Mouse (Mus musculus): ENCODE data around the gene Xrcc1. TPM values are rescaled to one million over a fixed set of nuclear protein-coding genes. Genes with fewer than 3 reads are reported as not detected.

Xrcc1 gene
- polyA plus RNA-seq, 1 experiment from 2014 or later = 71.7 TPM

DNA sequence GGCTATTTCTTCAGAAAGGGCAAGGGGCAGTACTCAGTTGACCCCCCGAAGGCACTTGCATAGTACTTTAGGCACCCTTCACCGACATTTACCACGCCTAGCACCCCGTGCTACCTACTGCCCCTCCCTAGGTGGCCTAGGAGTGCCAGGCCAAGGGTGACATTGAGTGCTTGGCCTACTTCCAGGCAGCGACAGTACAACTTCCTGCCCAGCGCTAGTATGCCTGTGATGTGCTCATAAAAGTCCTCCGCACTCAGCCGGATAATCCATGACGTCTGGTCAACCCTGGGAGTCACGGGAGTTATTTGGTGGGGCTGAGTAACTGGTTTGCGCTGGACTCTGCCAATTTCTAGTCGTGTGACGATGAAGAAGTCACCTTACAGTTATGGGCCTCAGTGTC, 42.2 kb downstream of the Xrcc1 start:
- peaks cover 45% of the 10 kb centered on the region for H3K27me3 ChIP-seq (replicated peaks)
- no peak overlapping the region for H3K27ac ChIP-seq (ENCODE audit: poor library complexity, severe bottlenecking)
- H3K9ac ChIP-seq = no peak overlapping the region
- WGBS = 81% methylated on average over 13 of the region's 13 CpGs
- H3K36me3 ChIP-seq = no peaks in the 10 kb centered on the region
- no peak overlapping the region for H3K4me2 ChIP-seq
- ATAC-seq (ENCODE audit: insufficient number of reproducible peaks, low FRiP score) = no peak
- no peak overlapping the region for H3K4me3 ChIP-seq
- H3K4me1 ChIP-seq (replicated peaks) = peaks cover 10% of the 10 kb centered on the region; the same call in 1 of the 2 replicates
- 0 out of 2 replicates have a peak, but pooled peaks cover 8% of the 10 kb centered on the region for H3K9me3 ChIP-seq (replicated peaks)

DNA sequence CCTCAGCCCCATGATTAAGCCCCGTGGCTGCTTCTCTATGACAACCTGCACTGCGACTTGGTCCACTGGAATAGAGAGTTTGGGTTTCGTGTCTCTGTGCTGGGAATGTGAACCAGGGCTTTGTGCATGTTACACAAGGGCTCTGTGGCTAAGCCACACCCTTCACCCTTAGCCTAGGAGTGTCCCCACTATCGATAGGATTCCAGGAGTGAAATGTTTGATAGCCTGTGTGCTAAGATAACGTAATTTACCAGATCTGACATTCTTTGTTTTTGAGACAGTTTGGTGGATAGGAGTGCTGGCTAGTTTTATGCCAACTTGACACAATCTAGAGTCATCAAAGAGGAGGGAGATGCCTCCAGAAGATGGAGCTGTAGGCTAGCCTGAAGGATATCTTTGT, 45.6 kb downstream of the Xrcc1 start:
- H3K27ac ChIP-seq (ENCODE audit: poor library complexity, severe bottlenecking) = no peak overlapping the region
- H3K9me3 ChIP-seq (replicated peaks) = 0 out of 2 replicates have a peak, but pooled peaks cover 2% of the 10 kb centered on the region
- H3K36me3 ChIP-seq = no peaks in the 10 kb centered on the region
- no peak overlapping the region for H3K9ac ChIP-seq
- H3K4me1 ChIP-seq (replicated peaks) = peaks cover 12% of the 10 kb centered on the region; the same call in 1 of the 2 replicates
- ATAC-seq (ENCODE audit: insufficient number of reproducible peaks, low FRiP score) = no peak
- H3K4me3 ChIP-seq = no peak overlapping the region
- peaks cover 28% of the 10 kb centered on the region for H3K27me3 ChIP-seq (replicated peaks)
- WGBS = 61% methylated on average over 5 of the region's 5 CpGs
- H3K4me2 ChIP-seq = no peak overlapping the region

DNA sequence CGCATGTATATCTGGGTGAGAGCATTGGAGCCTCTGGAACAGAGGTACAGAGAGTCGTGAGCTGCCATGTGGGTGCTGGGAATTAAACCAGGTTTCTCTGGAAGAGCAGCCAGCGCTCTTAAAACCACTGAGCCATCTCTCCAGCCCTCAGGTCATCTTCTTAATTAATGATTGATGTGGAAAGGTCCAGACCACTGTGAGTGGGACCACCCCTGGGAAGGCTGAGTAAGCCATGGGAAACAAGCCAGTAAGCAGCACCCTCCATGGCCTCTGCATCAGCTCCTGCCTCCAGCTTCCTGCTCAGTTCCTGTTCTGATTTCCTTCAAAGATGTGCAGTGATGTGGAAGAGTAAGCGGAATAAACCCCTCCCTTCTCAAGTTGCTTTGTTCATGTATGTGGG, 46.1 kb downstream of the Xrcc1 start:
- H3K4me1 ChIP-seq (replicated peaks) = peaks cover 9% of the 10 kb centered on the region; the same call in 1 of the 2 replicates
- H3K36me3 ChIP-seq = no peaks in the 10 kb centered on the region
- no peak for ATAC-seq (ENCODE audit: insufficient number of reproducible peaks, low FRiP score)
- 67% methylated on average over 4 of the region's 4 CpGs for WGBS
- no peak overlapping the region for H3K4me2 ChIP-seq
- H3K9ac ChIP-seq = no peak overlapping the region
- H3K27me3 ChIP-seq (replicated peaks) = peaks cover 24% of the 10 kb centered on the region
- H3K27ac ChIP-seq (ENCODE audit: poor library complexity, severe bottlenecking) = no peak overlapping the region
- H3K9me3 ChIP-seq (replicated peaks) = no peaks in the 10 kb centered on the region
- H3K4me3 ChIP-seq = no peak overlapping the region

DNA sequence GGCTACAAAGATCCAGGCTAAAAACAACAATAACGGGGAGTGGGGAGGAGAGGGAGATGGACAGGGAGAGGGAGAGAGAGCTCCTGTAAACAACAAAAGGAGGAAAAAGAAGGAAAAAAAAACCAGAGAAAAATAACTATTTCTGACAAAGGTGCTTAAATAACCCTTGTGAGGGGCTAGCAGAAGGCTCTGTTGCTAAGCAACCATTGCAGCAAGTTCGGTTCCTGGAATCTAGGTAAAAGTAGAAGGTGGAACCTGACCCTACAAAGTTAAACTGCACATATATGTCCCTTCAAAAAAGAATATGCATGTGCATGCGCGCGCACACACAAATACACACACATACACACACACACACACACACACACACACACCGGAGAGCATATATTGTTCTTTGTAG, 46.7 kb downstream of the Xrcc1 start:
- no peak overlapping the region for H3K27ac ChIP-seq (ENCODE audit: poor library complexity, severe bottlenecking)
- no peaks in the 10 kb centered on the region for H3K9me3 ChIP-seq (replicated peaks)
- no peak overlapping the region for H3K4me2 ChIP-seq
- no peak overlapping the region for H3K9ac ChIP-seq
- WGBS = 82% methylated on average over 6 of the region's 6 CpGs
- peaks cover 18% of the 10 kb centered on the region for H3K27me3 ChIP-seq (replicated peaks)
- H3K36me3 ChIP-seq = no peaks in the 10 kb centered on the region
- no peak for ATAC-seq (ENCODE audit: insufficient number of reproducible peaks, low FRiP score)
- H3K4me1 ChIP-seq (replicated peaks) = peaks cover 5% of the 10 kb centered on the region; the same call in 1 of the 2 replicates
- no peak overlapping the region for H3K4me3 ChIP-seq

DNA sequence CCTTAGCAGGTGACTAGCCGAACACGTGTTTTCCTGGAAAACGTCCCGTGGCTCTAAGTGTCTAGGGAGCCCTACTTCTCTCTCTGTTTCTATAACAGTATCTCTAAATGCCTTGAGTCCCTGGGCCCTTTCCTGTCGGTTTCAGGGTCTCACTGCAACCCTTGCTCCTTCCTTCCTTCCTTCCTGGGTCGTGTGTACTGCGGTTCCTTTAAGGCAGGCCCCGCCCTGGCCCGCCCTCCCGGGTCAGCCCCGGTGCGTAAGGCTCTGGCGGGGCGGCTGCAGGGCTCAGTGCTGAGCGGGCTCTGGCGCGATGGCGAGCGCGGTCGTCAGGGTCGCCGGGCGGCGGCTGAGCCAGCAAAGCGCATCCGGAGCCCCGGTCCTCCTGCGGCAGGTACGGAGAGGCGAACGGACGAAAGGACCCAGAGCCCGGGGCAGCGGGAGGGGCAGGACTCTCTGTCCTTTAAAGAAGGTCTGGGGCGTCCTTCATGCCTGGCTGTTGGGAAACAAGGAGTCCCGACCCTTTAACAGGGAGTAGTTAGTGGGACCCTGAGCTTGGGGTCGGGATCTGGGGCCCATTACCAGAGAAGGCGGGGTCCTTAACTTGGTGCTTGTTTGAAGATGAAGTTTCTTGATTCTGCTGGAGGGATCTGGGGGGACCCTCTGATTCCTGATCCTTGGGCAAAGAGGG, 47.7 kb downstream of the Xrcc1 start:
- Histone ChIP-seq H3K9me3 (replicated peaks) (no peaks in the 10 kb centered on the region), H3K4me1 (replicated peaks) (peaks cover 3% of the 10 kb centered on the region; the same call in 1 of the 2 replicates), H3K4me3 (peak overlapping the region; percentile 63), H3K27ac (ENCODE audit: poor library complexity, severe bottlenecking) (no peak overlapping the region), H3K9ac (peak overlapping the region; percentile 73), H3K4me2 (peak overlapping the region; percentile 76), H3K36me3 (no peaks in the 10 kb centered on the region), H3K27me3 (replicated peaks) (peaks cover 11% of the 10 kb centered on the region)
- peak; percentile 84 for ATAC-seq (ENCODE audit: insufficient number of reproducible peaks, low FRiP score)
- 2% methylated on average over 39 of the region's 39 CpGs for WGBS

- Histone ChIP-seq H3K4me2 (peak overlapping the region; percentile 76), H3K4me3 (peak overlapping the region; percentile 63), H3K9me3 (replicated peaks) (no peaks in the 10 kb centered on the region), H3K27ac (ENCODE audit: poor library complexity, severe bottlenecking) (no peak overlapping the region), H3K9ac (peak overlapping the region; percentile 73), H3K36me3 (no peaks in the 10 kb centered on the region), H3K27me3 (replicated peaks) (peaks cover 11% of the 10 kb centered on the region), H3K4me1 (replicated peaks) (peaks cover 3% of the 10 kb centered on the region; the same call in 1 of the 2 replicates)
- 3% methylated on average over 13 of the region's 13 CpGs for WGBS
- peak; percentile 37; the same call in 1 of the 2 replicates for ATAC-seq (ENCODE audit: insufficient number of reproducible peaks, low FRiP score)
Observed at GRCm38 (mm10) chr7:24594309-24594803, 48.3 kb downstream of the Xrcc1 start.

GRCm38 (mm10) chr7:24595464-24595863, 49.4 kb downstream of the Xrcc1 start:
- no peaks in the 10 kb centered on the region for H3K36me3 ChIP-seq
- no peak overlapping the region for H3K9ac ChIP-seq
- WGBS = 64% methylated on average over 2 of the region's 2 CpGs
- H3K4me2 ChIP-seq = no peak overlapping the region
- peaks cover 11% of the 10 kb centered on the region for H3K27me3 ChIP-seq (replicated peaks)
- no peak overlapping the region for H3K4me3 ChIP-seq
- H3K27ac ChIP-seq (ENCODE audit: poor library complexity, severe bottlenecking) = no peak overlapping the region
- ATAC-seq (ENCODE audit: insufficient number of reproducible peaks, low FRiP score) = no peak
- peaks cover 3% of the 10 kb centered on the region; the same call in 1 of the 2 replicates for H3K4me1 ChIP-seq (replicated peaks)
- no peaks in the 10 kb centered on the region for H3K9me3 ChIP-seq (replicated peaks)

DNA sequence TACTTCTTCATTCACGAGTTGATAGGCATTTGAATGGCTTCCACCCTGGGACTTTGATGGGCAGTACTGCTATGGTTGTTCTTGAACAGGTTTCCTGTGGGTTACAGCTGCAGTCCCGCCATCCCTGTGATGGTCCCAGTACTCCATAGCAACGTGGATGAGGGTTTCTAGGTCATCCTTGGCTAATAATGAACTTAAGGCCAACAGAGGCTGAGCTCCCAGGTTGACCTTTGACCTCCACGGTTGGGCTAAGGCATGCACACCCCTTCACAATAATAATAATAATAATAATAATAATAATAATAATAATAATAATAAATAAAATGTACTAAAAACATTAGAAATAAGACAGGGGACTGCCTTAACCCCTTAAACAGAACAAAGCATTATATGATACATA, 52.0 kb downstream of the Xrcc1 start:
- no peaks in the 10 kb centered on the region for H3K36me3 ChIP-seq
- H3K27me3 ChIP-seq (replicated peaks) = peaks cover 11% of the 10 kb centered on the region
- no peaks in the 10 kb centered on the region for H3K9me3 ChIP-seq (replicated peaks)
- no peak for ATAC-seq (ENCODE audit: insufficient number of reproducible peaks, low FRiP score)
- H3K9ac ChIP-seq = no peak overlapping the region
- no peak overlapping the region for H3K4me2 ChIP-seq
- WGBS = 55% methylated on average over 4 of the region's 4 CpGs
- no peak overlapping the region for H3K27ac ChIP-seq (ENCODE audit: poor library complexity, severe bottlenecking)
- peaks cover 7% of the 10 kb centered on the region; the same call in 1 of the 2 replicates for H3K4me1 ChIP-seq (replicated peaks)
- no peak overlapping the region for H3K4me3 ChIP-seq

DNA sequence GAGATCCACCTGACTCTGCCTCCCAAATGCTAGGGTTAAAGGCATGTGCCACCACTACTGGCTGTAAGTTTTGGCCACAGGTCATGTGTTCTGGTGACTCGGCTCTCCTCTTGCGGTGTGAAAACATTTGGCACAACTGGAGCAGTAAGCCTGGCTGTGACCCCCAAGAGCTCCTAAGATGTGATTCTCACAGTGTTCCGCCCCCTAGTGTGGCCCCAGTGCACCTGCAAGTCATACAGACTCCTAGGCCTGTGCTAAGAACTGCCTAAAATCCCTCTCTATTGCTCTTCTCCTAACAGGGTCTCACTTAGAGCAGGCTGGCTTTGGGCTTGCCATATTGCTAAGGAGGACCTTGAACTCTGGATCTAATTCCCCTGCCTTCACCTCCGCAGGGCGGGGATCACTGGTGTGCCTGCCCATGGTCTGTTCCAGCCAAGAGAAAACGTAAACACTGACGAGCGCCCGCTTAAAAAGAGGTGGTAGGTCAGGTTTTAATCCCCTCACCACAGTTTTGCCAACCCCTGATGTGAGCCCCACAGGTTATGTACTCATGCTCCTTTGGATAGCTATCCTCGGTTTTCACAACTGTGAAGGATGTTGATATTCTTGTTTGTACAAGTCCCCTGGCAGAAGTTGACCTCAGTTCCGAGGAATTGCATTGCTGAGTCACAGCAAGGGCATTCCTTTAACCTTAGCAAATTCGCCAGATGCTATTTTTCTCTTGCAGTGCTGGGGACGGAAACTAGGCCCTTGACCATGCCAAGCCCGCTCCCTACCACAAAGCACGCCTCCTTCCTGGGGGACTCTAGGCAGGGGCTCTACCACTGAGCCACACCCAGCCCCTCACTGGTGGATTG, 53.4 kb downstream of the Xrcc1 start:
- Histone ChIP-seq H3K4me1 (replicated peaks) (peaks cover 3% of the 10 kb centered on the region; the same call in 1 of the 2 replicates), H3K9ac (no peak overlapping the region), H3K36me3 (no peaks in the 10 kb centered on the region), H3K27me3 (replicated peaks) (peaks cover 11% of the 10 kb centered on the region), H3K27ac (ENCODE audit: poor library complexity, severe bottlenecking) (no peak overlapping the region), H3K4me3 (no peak overlapping the region), H3K9me3 (replicated peaks) (no peaks in the 10 kb centered on the region), H3K4me2 (no peak overlapping the region)
- WGBS = 60% methylated on average over 15 of the region's 15 CpGs
- ATAC-seq (ENCODE audit: insufficient number of reproducible peaks, low FRiP score) = no peak

GRCm38 (mm10) chr7:24600941-24601597, 55.0 kb downstream of the Xrcc1 start:
- no peak overlapping the region for H3K4me3 ChIP-seq
- peak; percentile 79 for ATAC-seq (ENCODE audit: insufficient number of reproducible peaks, low FRiP score)
- H3K27ac ChIP-seq (ENCODE audit: poor library complexity, severe bottlenecking) = no peak overlapping the region
- H3K4me1 ChIP-seq (replicated peaks) = peaks cover 3% of the 10 kb centered on the region; the same call in 1 of the 2 replicates
- no peaks in the 10 kb centered on the region for H3K9me3 ChIP-seq (replicated peaks)
- WGBS = 6% methylated on average over 13 of the region's 13 CpGs
- no peaks in the 10 kb centered on the region for H3K36me3 ChIP-seq
- no peak overlapping the region for H3K9ac ChIP-seq
- peak overlapping the region; percentile 53 for H3K4me2 ChIP-seq
- H3K27me3 ChIP-seq (replicated peaks) = no peaks in the 10 kb centered on the region; the same call in 1 of the 2 replicates
